Mouse (Mus musculus): ENCODE measurements around the gene Eif3d.

The Eif3d gene

GRCm38 (mm10) chr15:77955440-77956403, 14.9 kb downstream of the Eif3d start:
- ATAC-seq (ENCODE audit: insufficient number of reproducible peaks, low FRiP score, low TSS enrichment), result 0 out of 2 replicates have a peak, but pooled peaks have one; percentile 9

DNA sequence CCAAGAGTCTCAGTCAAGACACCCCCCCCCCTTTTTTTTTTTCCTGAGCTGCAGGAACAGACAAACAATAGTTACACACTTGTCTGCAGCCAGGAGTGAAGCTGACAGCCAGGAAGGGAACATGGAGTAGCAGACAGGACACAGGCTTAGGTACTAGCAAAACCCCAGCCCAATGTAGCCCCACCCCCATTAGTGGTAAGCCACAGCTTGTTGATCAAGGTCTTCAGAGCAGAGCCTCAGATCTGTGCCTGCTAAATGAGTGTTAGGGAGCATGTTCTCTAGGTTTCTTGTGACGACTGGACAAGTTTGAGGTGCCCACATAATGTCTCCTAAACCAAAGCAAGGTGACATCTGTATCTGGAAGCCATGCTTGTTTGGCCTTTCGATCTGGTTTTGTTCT, 16.3 kb downstream of the Eif3d start:
- ATAC-seq (ENCODE audit: insufficient number of reproducible peaks, low FRiP score, low TSS enrichment), result no peak

- ATAC-seq (ENCODE audit: insufficient number of reproducible peaks, low FRiP score, low TSS enrichment), result peak; percentile 46; the same call in 1 of the 2 replicates
Measured at GRCm38 (mm10) chr15:77952921-77953320, 17.7 kb downstream of the Eif3d start.

GRCm38 (mm10) chr15:77949061-77949460, 21.6 kb downstream of the Eif3d start:
- no peak for ATAC-seq (ENCODE audit: insufficient number of reproducible peaks, low FRiP score, low TSS enrichment)

DNA sequence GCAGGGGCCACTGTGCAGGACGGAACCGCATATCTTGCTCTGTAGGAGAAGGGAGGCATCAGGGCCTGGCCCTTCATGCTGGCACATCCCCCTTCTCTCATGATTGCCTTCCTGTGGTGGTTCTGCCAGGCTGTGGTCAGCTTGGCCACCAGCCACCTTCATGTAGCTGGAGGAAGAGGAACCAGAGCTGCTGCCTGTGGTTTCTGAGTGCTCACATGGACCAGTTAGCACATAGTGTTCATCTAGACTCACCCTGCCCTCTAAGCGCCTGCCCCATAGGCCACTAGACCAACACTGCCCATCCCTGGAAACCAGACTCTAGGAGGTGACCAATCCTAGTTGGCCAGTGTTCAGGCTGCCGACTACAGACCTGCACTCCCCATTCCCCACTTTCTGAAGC, 24.9 kb downstream of the Eif3d start:
- ATAC-seq (ENCODE audit: insufficient number of reproducible peaks, low FRiP score, low TSS enrichment), result no peak

- ATAC-seq (ENCODE audit: insufficient number of reproducible peaks, low FRiP score, low TSS enrichment), result no peak
Measured at GRCm38 (mm10) chr15:77941563-77941962, 29.1 kb downstream of the Eif3d start.

GRCm38 (mm10) chr15:77938516-77938915, 32.1 kb downstream of the Eif3d start:
- no peak for ATAC-seq (ENCODE audit: insufficient number of reproducible peaks, low FRiP score, low TSS enrichment)

DNA sequence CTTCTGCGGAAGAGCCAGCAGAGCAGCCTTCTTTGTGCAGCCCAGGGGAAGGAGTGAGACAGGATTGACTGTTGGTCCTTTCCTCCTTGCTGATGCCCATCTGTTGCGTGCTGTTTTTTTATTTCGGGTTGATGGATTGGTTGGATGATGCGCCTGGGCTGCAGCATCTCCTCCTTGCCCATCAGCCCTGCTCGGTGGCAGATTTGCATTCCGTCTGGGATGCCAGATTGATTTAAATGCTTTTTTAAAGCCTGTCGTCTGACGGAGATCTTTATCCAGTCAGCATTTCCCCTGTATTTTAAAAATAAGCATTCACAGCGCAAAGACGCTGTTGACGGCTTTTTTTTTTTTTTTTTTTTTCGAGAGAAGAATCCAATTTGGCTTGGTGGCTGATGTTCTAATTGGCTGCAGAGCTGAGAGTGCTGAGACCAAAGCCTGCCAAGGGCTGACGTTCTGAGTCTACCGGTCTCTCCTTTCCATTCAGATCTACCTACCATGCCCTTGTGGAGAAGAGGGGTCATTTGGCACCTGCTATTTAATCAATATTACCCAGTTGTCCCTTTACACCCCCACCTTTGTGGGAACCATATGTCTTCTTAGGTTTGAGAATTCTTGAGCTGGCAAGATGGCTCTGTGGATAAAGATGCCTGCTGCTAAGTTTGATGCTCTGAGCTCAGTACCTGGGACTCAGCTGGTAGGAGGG, 34.8 kb downstream of the Eif3d start:
- ATAC-seq (ENCODE audit: insufficient number of reproducible peaks, low FRiP score, low TSS enrichment), result no peak

DNA sequence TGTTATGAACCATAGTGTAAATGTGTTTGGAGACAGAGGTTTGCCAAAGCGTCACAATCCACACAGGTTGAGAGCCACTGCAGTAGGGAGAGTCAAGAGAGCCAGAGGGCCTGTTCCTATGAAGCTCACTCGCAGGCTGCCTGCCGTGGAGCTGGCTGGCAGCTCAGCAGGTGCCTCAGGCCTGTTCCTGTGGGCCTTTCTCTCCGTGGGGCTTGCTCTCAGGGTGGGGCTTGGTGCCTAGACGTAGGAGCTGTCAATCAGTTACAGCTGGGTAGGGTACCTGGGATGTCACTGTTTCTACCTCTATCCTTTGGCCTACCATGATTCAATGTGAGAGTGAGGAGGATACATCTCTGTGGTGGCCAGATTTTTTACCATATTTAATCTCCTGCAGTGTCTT, 35.6 kb downstream of the Eif3d start:
- ATAC-seq (ENCODE audit: insufficient number of reproducible peaks, low FRiP score, low TSS enrichment), result no peak

- ATAC-seq (ENCODE audit: insufficient number of reproducible peaks, low FRiP score, low TSS enrichment), result no peak
Measured at GRCm38 (mm10) chr15:77934326-77934725, 36.3 kb downstream of the Eif3d start.

GRCm38 (mm10) chr15:77933770-77934169, 36.8 kb downstream of the Eif3d start:
- ATAC-seq (ENCODE audit: insufficient number of reproducible peaks, low FRiP score, low TSS enrichment), result peak; percentile 41

DNA sequence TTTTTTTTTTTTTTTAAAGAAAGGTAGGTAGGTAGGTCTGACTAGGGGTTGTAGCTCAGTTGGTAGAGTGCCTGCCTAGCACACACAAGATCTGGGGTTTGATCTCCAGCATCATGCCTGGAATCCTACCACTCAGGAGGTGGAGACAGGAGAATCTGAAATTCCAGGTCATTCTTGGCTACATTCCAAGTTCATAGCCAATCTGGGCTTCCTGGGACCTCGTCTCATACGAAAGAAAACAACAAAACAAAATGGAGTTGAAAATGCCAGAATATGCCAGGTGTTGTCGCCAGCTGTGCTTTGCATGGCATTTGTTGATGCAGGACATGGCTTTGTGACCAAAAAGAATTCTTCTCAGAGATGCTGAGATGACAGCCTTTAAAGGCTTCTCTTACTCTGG, 37.4 kb downstream of the Eif3d start:
- ATAC-seq (ENCODE audit: insufficient number of reproducible peaks, low FRiP score, low TSS enrichment), result no peak

- ATAC-seq (ENCODE audit: insufficient number of reproducible peaks, low FRiP score, low TSS enrichment), result no peak
Measured at GRCm38 (mm10) chr15:77931689-77932016, 39.0 kb downstream of the Eif3d start.

DNA sequence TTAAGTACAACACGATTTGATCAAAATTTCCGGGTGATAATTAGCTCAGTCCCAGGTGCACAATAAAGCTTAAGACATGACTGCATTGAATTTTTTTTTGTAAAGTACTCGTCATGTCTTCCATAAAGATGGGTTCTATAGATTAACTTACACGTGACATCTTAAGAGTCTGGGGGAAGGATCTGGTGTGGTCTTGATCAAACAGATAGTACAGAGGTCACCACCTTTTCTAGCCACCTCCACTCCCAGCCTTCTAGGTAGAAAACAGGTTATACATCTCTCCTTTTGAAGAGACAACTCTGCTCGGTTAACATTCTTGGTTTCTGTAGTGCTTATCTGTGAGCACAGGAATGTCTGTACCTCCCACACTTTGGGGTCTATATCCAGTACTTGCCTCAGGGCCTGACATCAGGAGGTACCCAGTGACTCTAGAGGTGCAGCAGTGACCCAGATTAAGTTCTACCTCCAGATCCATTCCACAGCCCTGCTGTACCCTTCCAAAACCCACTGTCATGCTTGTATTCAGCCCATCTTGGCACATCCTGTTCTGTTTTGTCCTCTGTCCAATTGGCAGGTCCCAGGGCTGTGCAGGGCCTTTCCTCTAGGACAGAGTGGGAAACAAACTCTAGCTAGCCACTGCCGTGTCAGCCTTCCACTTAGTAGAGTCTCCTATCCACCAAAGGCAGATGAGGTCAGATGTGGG, 39.5 kb downstream of the Eif3d start:
- no peak for ATAC-seq (ENCODE audit: insufficient number of reproducible peaks, low FRiP score, low TSS enrichment)

- no peak for ATAC-seq (ENCODE audit: insufficient number of reproducible peaks, low FRiP score, low TSS enrichment)
Measured at GRCm38 (mm10) chr15:77929804-77930203, 40.8 kb downstream of the Eif3d start.

DNA sequence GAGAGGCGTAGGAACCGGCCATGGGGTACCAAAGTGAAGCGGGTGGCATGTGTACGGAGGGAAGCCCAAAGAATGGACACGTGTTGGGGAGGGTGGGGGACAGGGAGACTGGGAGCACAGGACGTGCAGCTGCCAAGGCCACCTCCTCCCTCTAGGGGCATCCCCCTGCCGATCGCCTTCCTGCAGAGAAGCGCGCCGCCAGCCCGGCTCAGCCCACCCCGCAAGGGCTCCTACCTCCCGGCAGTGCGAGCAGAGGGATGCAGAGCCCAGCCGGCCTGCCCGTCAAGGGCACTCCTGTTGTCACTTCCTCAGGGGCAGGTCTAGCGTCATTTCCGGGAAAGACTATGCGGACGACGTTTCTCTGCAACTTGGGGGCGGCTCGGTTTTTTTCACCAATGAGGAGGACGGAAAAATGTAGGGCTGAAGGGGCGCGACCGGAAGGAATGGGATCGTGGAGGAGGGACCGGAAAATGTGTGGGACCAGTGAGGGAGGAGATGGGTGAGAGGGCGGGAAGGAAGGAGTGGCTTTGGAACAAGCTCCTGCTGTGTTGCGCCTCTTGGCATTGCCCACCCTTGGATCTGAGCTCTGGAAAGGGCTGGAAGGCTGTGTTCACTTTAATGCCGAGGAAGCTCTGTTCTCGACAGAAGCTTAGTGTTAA, 41.8 kb downstream of the Eif3d start, which contains the start of gene Txn2:
Txn2 (minus strand) TSS at position 334 of the 659 bp plus-strand sequence.
- ATAC-seq (ENCODE audit: insufficient number of reproducible peaks, low FRiP score, low TSS enrichment), result peak; percentile 92

DNA sequence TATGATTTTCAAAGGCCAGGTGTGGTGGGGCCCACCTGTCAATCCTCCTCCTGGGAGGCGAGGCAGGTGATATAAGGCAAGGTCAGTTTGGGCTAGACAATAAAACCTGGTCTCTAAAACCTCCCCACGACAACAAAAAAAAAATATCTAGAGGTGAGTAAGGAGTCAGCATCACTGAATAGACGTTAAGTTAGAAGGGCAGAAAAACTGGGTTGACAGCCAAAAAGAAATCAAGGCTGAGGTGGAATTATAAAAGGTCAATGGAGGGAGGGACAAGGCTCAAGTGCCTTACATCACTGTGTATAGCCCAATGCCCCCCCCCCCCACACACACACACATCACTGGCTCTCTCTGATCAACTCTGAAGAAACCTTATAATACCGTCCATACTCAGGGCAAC, 42.5 kb downstream of the Eif3d start:
- ATAC-seq (ENCODE audit: insufficient number of reproducible peaks, low FRiP score, low TSS enrichment), result no peak

DNA sequence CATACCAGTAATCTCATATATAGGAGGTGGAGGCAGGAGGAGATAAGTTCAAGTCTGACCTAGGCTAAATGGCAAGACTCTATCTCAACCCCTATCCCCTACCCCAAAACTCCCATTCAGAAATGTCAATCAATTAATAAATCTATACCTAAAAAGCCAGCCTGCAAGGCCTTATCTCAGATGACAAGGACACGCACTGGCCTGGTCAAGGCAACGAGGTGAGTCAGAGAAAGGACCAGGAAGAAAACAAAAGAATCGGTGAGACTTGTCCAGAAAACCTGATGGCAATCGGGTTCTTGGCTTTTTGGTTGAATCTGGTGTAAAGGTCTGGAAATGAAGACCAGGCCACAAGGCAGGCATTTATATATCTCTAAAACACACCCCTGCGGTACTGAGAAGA, 43.7 kb downstream of the Eif3d start:
- ATAC-seq (ENCODE audit: insufficient number of reproducible peaks, low FRiP score, low TSS enrichment), result no peak

- no peak for ATAC-seq (ENCODE audit: insufficient number of reproducible peaks, low FRiP score, low TSS enrichment)
Measured at GRCm38 (mm10) chr15:77925195-77925594, 45.4 kb downstream of the Eif3d start.

GRCm38 (mm10) chr15:77923267-77924035, 47.2 kb downstream of the Eif3d start:
- no peak for ATAC-seq (ENCODE audit: insufficient number of reproducible peaks, low FRiP score, low TSS enrichment)
